Mouse (Mus musculus) lung, postnatal 36 days (tissue): ENCODE measurements around the gene Rad51b.

Experiments
- DNase-seq: peaks from one replicate; pipeline ENCODE4 v3.0.0; 2022; ENCODE audit warnings: mixed read lengths

Rad51b gene

GRCm38 (mm10) chr12:79441210-79442005 lies 144.3 kb downstream of the Rad51b start:
- DNase-seq = peak; percentile 55

DNA sequence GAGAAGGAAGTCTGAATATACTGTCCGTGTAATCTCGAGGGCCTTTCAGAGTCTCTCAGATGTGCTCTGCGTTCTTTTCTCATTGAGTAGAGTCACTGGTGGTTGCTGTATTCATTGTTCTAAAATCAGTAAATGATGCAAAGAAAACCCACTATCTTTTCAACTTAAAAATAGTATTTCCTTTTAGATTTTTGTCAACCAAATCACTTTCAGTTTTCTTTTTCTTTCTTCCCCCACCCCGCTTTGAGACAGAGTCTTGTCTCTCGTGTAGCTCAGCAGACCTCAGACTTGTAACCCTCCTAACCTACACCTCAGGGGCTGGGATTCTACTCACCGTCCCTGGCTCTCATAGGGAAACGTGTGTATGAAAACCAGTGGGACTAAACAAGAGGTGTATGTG lies 145.0 kb downstream of the Rad51b start:
- peak; percentile 22 for DNase-seq

DNA sequence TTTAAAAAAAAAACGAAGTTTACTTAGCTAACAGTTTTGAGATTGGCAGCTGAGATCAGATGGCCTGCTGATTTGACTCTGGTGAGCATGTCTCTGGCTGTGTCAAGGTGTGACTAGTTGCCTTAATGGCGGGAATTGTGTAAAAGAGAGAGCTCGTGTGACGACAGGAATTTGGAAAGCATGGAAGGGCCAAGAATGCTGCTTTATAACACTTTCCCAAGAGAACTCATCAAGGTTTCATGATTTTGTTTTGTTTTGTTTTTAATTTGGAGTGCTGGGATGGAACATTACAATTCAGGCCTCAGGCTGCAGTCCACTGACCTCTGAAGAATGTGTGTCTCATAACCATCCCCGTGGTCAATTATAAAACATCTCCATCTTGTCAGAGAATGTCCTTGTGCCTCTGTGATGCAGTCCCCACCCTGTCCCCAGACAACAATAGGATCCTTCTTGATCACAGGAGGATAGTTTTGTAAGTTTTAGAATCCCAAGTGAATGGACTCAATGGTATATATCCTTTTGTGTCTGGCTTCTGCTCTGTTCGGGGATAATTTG lies 145.8 kb downstream of the Rad51b start:
- DNase-seq = no peak

DNA sequence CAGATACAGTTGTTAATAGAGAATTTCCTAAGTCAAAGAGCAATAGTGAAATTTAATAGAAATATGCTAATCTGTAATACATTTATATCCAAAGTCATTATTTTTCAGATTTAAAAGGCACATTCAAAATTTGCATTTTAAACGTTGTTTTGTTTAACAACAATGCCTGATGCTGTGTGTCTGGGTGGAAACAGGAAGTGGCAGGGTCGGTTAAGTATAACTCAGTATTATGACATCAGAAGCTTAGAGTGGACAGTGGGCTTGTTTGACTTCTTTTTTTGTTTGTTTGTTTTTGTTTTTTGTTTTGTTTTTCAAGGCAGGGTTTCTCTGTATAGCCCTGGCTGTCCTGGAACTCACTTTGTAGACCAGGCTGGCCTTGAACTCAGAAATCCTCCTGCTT lies 147.6 kb downstream of the Rad51b start:
- DNase-seq = no peak

GRCm38 (mm10) chr12:79447039-79447438 lies 150.0 kb downstream of the Rad51b start:
- no peak for DNase-seq

DNA sequence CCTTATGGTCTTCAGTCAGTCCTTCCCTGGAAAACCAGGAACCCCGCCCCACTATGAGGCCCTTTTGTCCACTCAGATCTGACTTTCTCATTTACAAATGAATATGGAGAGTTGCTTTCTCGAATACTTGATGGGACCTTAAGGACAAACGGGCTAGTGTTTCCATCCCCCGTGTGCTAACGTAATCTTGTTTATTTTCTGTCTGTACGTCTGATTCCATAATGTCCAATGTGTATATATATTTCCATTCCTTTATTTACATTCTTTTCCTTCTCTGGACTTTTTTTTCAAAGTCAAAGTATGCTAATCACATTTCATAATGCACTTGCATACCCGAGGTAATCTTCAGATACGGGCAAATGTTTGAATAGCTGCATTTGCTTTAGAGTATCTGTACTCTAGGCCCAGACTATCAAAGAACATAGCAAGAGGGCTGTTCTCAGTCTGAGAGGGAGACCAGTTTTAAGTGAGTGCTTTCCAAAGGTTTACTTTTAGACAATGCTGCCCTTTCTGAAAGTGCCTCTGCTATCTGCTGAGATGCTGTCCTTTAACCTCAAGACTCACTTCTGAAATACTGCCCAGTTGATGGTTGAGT lies 152.8 kb downstream of the Rad51b start:
- DNase-seq = no peak

DNA sequence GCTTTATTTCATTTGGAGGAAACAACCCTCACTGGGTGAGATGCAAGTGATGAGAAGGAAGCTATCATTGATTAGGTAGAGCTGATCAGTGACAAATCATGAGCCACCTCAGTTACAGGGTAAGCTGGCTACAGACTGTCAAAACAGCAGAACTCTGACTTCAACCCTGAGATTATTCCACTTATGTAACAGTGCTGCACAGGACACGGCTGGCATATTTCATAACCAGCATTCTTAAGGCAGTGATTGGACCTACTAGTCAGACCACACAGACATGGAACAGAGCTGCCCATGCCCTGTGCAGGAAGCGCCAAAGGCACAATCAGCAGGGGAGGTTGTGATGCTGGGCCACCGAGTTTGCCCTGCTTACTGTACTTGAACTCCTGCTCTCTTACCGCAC lies 155.8 kb downstream of the Rad51b start:
- peak; percentile 68 for DNase-seq

GRCm38 (mm10) chr12:79454017-79454416 lies 156.9 kb downstream of the Rad51b start:
- DNase-seq = peak; percentile 50

GRCm38 (mm10) chr12:79455061-79455847 lies 158.2 kb downstream of the Rad51b start:
- no peak for DNase-seq

GRCm38 (mm10) chr12:79455848-79456164 lies 158.7 kb downstream of the Rad51b start:
- no peak for DNase-seq

DNA sequence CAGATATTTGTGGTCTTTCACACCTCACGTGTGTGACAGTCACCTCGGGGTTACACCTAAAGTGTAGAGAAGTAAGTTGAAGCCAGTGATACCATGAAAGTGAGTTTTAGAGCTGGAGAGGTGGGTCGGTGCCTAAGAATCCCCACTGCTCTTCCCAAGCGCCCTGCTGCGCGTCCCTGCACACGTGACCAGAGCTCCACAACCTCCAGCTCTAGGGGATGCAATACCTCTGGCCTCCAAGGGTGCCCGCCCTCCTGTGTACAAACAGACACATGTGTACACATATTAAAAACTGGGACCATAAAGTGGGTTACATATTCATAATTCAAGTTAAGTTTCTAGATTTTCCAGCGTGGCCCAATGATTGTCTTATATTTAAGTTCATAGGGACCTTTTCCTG lies 159.2 kb downstream of the Rad51b start:
- no peak for DNase-seq

- no peak for DNase-seq
Observed at GRCm38 (mm10) chr12:79463371-79463770, 166.3 kb downstream of the Rad51b start.

GRCm38 (mm10) chr12:79470113-79470512 lies 173.0 kb downstream of the Rad51b start:
- DNase-seq = no peak

GRCm38 (mm10) chr12:79471868-79472267 lies 174.8 kb downstream of the Rad51b start:
- no peak for DNase-seq

- DNase-seq = peak; percentile 20
Observed at GRCm38 (mm10) chr12:79476413-79477046, 179.4 kb downstream of the Rad51b start.

DNA sequence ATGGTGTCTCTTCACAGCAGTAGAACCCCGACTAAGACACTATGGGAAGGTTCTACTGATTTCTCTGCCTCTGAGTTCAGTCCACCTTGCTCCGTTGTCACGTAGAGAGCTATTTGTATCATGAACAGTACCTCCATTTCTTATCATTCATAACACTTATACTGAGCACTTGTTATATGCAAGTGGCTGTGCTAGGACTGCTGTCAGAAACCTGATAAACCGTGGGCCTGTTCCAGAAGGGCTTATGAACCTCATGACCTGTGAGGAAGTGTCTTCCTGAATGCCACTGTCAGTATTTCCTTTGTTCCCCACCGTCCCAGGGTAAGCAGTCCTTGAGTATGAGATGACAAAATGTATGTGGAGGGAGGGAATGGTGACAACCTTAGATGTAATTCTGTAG lies 181.7 kb downstream of the Rad51b start:
- no peak for DNase-seq

- no peak for DNase-seq
Observed at GRCm38 (mm10) chr12:79485501-79485900, 188.4 kb downstream of the Rad51b start.

DNA sequence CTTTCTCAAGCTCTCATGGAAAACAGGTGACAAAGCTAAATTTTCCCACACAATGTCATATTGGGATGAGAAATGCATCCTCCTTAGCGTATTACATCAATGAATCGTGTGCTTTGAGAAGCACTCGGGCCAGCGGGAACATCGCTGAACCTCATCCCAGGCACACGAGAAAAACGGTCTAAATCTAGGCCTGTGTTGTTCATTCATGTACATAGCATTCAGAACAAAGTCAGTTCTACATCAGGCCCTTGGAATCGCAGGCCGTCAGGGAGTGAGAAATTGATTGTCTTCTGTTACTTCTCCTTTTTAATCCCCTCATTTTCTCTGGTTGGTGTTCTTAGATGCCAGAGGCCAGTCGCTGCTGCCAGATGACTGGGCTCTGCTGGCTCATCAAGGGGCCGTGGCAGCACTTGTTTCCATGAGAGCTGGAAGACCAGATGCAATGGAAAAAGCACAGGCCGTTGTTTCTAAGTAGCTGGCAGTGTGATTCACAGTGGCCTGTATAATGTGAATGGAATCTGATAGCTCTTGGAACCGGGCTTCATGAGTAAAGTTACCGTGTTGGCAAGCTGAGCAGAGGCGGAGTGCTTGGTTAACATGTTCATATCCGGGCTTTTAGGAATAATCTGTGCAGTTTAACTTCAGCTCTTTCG lies 191.6 kb downstream of the Rad51b start:
- DNase-seq = peak; percentile 37

- no peak for DNase-seq
Observed at GRCm38 (mm10) chr12:79490626-79491025, 193.5 kb downstream of the Rad51b start.

GRCm38 (mm10) chr12:79492175-79492574 lies 195.1 kb downstream of the Rad51b start:
- DNase-seq = no peak

- DNase-seq = no peak
Observed at GRCm38 (mm10) chr12:79492613-79493012, 195.5 kb downstream of the Rad51b start.

DNA sequence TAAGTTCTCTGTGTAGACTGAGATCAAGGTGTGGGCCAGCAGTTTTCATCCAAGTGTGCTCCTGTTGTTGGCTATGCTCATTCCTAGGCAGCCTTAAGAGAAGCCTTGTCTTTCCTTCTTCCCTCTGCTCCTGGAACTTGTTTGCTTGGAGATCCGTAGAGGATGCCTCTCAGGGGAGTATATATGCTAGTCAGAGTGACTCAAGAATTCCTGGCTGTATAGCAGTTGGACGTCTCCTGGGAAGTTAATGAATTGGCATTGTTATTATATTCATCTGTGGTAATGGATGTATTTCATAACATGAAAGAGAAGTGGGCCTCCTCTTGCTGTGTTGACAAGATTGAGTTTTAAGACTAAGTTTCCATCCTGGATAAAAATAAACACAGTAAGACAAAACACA lies 196.4 kb downstream of the Rad51b start:
- no peak for DNase-seq

DNA sequence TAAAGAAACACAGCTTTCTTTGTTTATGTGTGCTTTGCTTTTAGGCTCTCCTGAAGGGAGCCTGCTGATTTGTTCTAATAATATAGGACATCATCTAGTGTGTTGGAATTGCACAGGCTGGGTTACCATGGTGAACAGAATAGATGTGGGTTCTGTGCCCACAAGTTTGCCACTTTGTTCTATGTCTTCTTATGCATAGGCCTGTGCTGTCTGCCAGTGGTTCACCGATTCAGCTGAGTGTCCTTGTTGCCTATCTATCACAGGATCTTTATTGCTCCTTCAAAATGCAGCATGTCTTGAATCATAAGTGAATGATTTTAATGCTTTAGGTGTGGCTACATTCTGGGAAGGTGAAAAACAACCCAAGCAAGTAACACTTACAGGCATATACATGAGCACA lies 201.2 kb downstream of the Rad51b start:
- DNase-seq = no peak
